Mouse (Mus musculus) ES-Bruce4 (cell line): ENCODE results near the gene Tbc1d22a. TPM values are rescaled to one million over a fixed set of nuclear protein-coding genes. Genes with fewer than 3 reads are reported as not detected.

Experiments
- H3K27ac ChIP-seq: 2 replicates; pipeline ENCODE4 v1.5.1; 2012; ENCODE audit warnings: low read length, inconsistent platforms; ENCODE audit not compliant: insufficient read depth
- H3K27me3 ChIP-seq: 2 replicates; pipeline ENCODE4 v1.6.1; 2012; ENCODE audit warnings: mild to moderate bottlenecking, low read length, inconsistent platforms; ENCODE audit not compliant: control insufficient read depth, poor library complexity, insufficient read depth, severe bottlenecking
- H3K36me3 ChIP-seq: 2 replicates; pipeline ENCODE4 v1.6.1; 2012; ENCODE audit warnings: inconsistent platforms, mild to moderate bottlenecking, low read length, moderate library complexity; ENCODE audit not compliant: control insufficient read depth, poor library complexity, insufficient read depth, severe bottlenecking
- H3K4me1 ChIP-seq: one replicate; pipeline ENCODE4 v1.8.1; 2011; ENCODE audit warnings: low read length; ENCODE audit not compliant: control insufficient read depth, insufficient read depth
- H3K4me3 ChIP-seq: 2 replicates; pipeline ENCODE4 v1.5.1; 2011; ENCODE audit warnings: low read depth, mild to moderate bottlenecking, low read length
- H3K9ac ChIP-seq: 2 replicates; pipeline ENCODE4 v1.6.1; 2012; ENCODE audit warnings: low read depth, mild to moderate bottlenecking, inconsistent platforms; ENCODE audit not compliant: poor library complexity, severe bottlenecking
- H3K9me3 ChIP-seq: replicated peaks from 2 replicates; pipeline ENCODE4 v1.6.1; 2012; ENCODE audit warnings: mild to moderate bottlenecking, low read length, inconsistent platforms; ENCODE audit not compliant: control insufficient read depth, poor library complexity, insufficient read depth, severe bottlenecking
- CTCF ChIP-seq: IDR thresholded peaks from one replicate; pipeline ENCODE4 v1.8.1; 2011; ENCODE audit warnings: low read depth, low read length
- EP300 ChIP-seq: IDR thresholded peaks from 2 replicates; pipeline ENCODE4 v1.6.1; 2011; ENCODE audit warnings: low read depth, low read length; ENCODE audit not compliant: insufficient read depth
- POLR2A ChIP-seq: IDR thresholded peaks from one replicate; pipeline ENCODE4 v1.8.1; 2011; ENCODE audit warnings: low read length; ENCODE audit not compliant: insufficient read depth
- polyA plus RNA-seq: library from polyadenylated mRNA; stranded (reverse); fragments of >200 nt; gene quantifications from 2 replicates; pipeline ENCODE4 v1.2.4, GENCODE M21; 2011; ENCODE audit warnings: low read depth; ENCODE audit not compliant: missing spikeins, insufficient read depth, insufficient read length

The Tbc1d22a gene
- polyA plus RNA-seq, 1 experiment: 14.1 TPM

GRCm38 (mm10) chr15:86411532-86412080 lies 197.3 kb downstream of the Tbc1d22a start:
- no peaks in the 10 kb centered on the region for H3K27me3 ChIP-seq

GRCm38 (mm10) chr15:86415951-86416350 lies 201.7 kb downstream of the Tbc1d22a start:
- no peaks in the 10 kb centered on the region for H3K9me3 ChIP-seq
- H3K27me3 ChIP-seq: no peaks in the 10 kb centered on the region
- H3K36me3 ChIP-seq: no peaks in the 10 kb centered on the region
- no peaks in the 10 kb centered on the region for H3K4me1 ChIP-seq
- no peak overlapping the region for H3K27ac ChIP-seq
- H3K4me3 ChIP-seq: no peak overlapping the region
- TF ChIP-seq POLR2A (no peak), CTCF (no peak), EP300 (no peak)
- H3K9ac ChIP-seq: no peak overlapping the region

More at GRCm38 (mm10) chr15:86411532-86412080, 197.3 kb downstream of the Tbc1d22a start:
- Histone ChIP-seq H3K4me3 (no peak overlapping the region), H3K4me1 (no peaks in the 10 kb centered on the region), H3K9ac (no peak overlapping the region), H3K36me3 (no peaks in the 10 kb centered on the region), H3K9me3 (no peaks in the 10 kb centered on the region), H3K27ac (no peak overlapping the region)
- TF ChIP-seq CTCF: no peak
- no peak for TF ChIP-seq POLR2A
- TF ChIP-seq EP300: no peak

GRCm38 (mm10) chr15:86418436-86418835 lies 204.2 kb downstream of the Tbc1d22a start:
- no peaks in the 10 kb centered on the region for H3K27me3 ChIP-seq
- no peaks in the 10 kb centered on the region for H3K9me3 ChIP-seq
- H3K4me3 ChIP-seq: no peak overlapping the region
- H3K36me3 ChIP-seq: no peaks in the 10 kb centered on the region
- TF ChIP-seq POLR2A (no peak), EP300 (no peak), CTCF (no peak)
- H3K4me1 ChIP-seq: no peaks in the 10 kb centered on the region
- no peak overlapping the region for H3K9ac ChIP-seq
- H3K27ac ChIP-seq: no peak overlapping the region

- Histone ChIP-seq H3K9me3 (no peaks in the 10 kb centered on the region), H3K9ac (no peak overlapping the region), H3K27ac (no peak overlapping the region), H3K4me1 (no peaks in the 10 kb centered on the region), H3K27me3 (no peaks in the 10 kb centered on the region), H3K36me3 (no peaks in the 10 kb centered on the region), H3K4me3 (no peak overlapping the region)
- TF ChIP-seq EP300 (no peak), POLR2A (no peak), CTCF (no peak)
These were observed 205.4 kb downstream of the Tbc1d22a start for GRCm38 (mm10) chr15:86419620-86420019.

- Histone ChIP-seq H3K27me3 (no peaks in the 10 kb centered on the region), H3K9ac (no peak overlapping the region), H3K4me3 (no peak overlapping the region), H3K36me3 (no peaks in the 10 kb centered on the region), H3K27ac (no peak overlapping the region), H3K4me1 (no peaks in the 10 kb centered on the region), H3K9me3 (no peaks in the 10 kb centered on the region)
- TF ChIP-seq EP300 (no peak), CTCF (no peak), POLR2A (no peak)
These were observed 208.6 kb downstream of the Tbc1d22a start for GRCm38 (mm10) chr15:86422858-86423257.

GRCm38 (mm10) chr15:86423884-86424283 lies 209.6 kb downstream of the Tbc1d22a start:
- Histone ChIP-seq H3K9me3 (no peaks in the 10 kb centered on the region), H3K4me1 (no peaks in the 10 kb centered on the region), H3K27me3 (no peaks in the 10 kb centered on the region), H3K9ac (no peak overlapping the region), H3K36me3 (no peaks in the 10 kb centered on the region), H3K27ac (no peak overlapping the region), H3K4me3 (no peak overlapping the region)
- TF ChIP-seq EP300 (no peak), POLR2A (no peak), CTCF (no peak)
